Mouse (Mus musculus) bone marrow macrophage, adult 2 months (primary cell): ENCODE measurements around the gene Gm11444.

Experiments used
- CTCF ChIP-seq: IDR thresholded peaks from 2 replicates; pipeline ENCODE4 v1.5.1; 2012; ENCODE audit warnings: low read depth, mild to moderate bottlenecking, low read length, moderate library complexity
- POLR2A ChIP-seq: IDR thresholded peaks from 2 replicates; pipeline ENCODE4 v1.6.1; 2012; ENCODE audit warnings: mild to moderate bottlenecking, low read depth, low read length, borderline replicate concordance

GRCm38 (mm10) chr11:85823794-85824193 lies 26.3 kb downstream of the Gm11444 start:
- TF ChIP-seq CTCF, result no peak
- TF ChIP-seq POLR2A, result no peak
